Mouse (Mus musculus) E14TG2a.4 (cell line): ENCODE results near the gene Tcf7l1.

Experiments used
- CTCF ChIP-seq: conservative IDR thresholded peaks from 2 replicates; pipeline ENCODE4 v1.5.1; 2014; ENCODE audit warnings: low read length
- NANOG ChIP-seq: IDR thresholded peaks from 2 replicates; pipeline ENCODE4 v1.6.1; 2014; ENCODE audit warnings: borderline replicate concordance, low read length, mixed read lengths
- POU5F1 ChIP-seq: IDR thresholded peaks from 2 replicates; pipeline ENCODE4 v1.6.1; 2014; ENCODE audit warnings: low read length, borderline replicate concordance

DNA sequence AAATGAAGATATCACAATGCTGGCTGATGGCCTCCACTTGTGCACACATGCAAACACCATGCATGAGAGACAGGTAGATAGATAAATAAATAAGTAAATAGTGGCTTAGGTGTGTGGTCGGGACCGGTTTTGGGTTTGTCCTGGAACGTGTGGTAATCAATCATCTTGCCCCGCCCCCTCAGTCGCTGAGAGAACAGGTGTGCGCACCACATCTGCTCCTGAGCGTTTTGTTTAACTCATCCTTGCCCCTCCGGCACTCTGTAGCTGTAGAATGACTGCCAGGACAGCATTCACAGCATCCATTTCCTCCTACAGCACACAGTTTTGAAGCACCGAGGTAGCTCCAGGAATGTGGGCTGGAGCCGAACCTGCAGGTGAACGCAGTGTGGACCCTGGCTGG is 25.4 kb downstream of the Tcf7l1 start:
- TF ChIP-seq CTCF (no peak), POU5F1 (no peak), NANOG (no peak)
